Comparison of ENCODE assay signal across 9 mouse cellular contexts in genomic region chr11:4076633-4077032, GRCm38 (mm10). TPM values are rescaled to one million over a fixed set of nuclear protein-coding genes. Genes with fewer than 3 reads are reported as not detected.
DNase-seq lines count a peak whose midpoint lies in the region; ATAC-seq and TF ChIP-seq lines count a peak whose summit lies in the region.
"Had no signal": no experiment of that assay in that cellular context is flagged by ENCODE, and none has a peak within 500 bp of the region (broad histone marks: within the 10 kb centered on the region; RNA-seq: fewer than 3 reads in every experiment).

No protein-coding gene starts in this region.

- H3K9me3 ChIP-seq in heart, embryonic 11.5 days (replicated peaks; ENCODE audit: control insufficient read depth, low read length) = no peaks in the 10 kb centered on the region
- H3K9me3 ChIP-seq in limb, embryonic 14.5 days (ENCODE audit: control insufficient read depth, low read length) = no peaks in the 10 kb centered on the region
- H3K9me3 ChIP-seq: heart, embryonic 13.5 days had no signal

- no peak overlapping the region for H3K4me2 ChIP-seq in heart, embryonic 11.5 days
- H3K4me2 ChIP-seq in limb, embryonic 14.5 days (replicated peaks; ENCODE audit: low read depth, low read length, severe bottlenecking) = no peak overlapping the region
- H3K4me2 ChIP-seq: heart, embryonic 13.5 days had no signal

- no peak overlapping the region for H3K27ac ChIP-seq in heart, embryonic 11.5 days (ENCODE audit: low read depth, low read length)
- H3K27ac ChIP-seq in limb, embryonic 14.5 days (replicated peaks; ENCODE audit: low read depth, low read length) = no peak overlapping the region
- H3K27ac ChIP-seq: heart, embryonic 13.5 days had no signal

- no peaks in the 10 kb centered on the region for H3K36me3 ChIP-seq in heart, embryonic 11.5 days (ENCODE audit: control insufficient read depth, insufficient read depth, low read length)
- no peaks in the 10 kb centered on the region for H3K36me3 ChIP-seq in limb, embryonic 14.5 days (ENCODE audit: control insufficient read depth, insufficient read depth, low read length)
- H3K36me3 ChIP-seq: heart, embryonic 13.5 days had no signal

- no peak for ATAC-seq in heart, embryonic 11.5 days (replicated peaks; ENCODE audit: insufficient number of reproducible peaks, low FRiP score, low TSS enrichment)
- no peak for ATAC-seq in limb, embryonic 14.5 days (ENCODE audit: low FRiP score, low read depth)

- no peak for TF ChIP-seq POLR2A in limb, embryonic 14.5 days (IDR thresholded peaks at IDR 0.05; ENCODE audit: borderline replicate concordance, extremely low read depth, insufficient read depth, insufficient read length)

- no peak overlapping the region for H3K9ac ChIP-seq in heart, embryonic 11.5 days (ENCODE audit: low read depth, low read length)
- H3K9ac ChIP-seq in limb, embryonic 14.5 days (ENCODE audit: low read depth, low read length, severe bottlenecking) = no peak overlapping the region
- H3K9ac ChIP-seq: heart, embryonic 13.5 days had no signal

- peak; percentile 79 for DNase-seq in heart, postnatal 4 days
- peak; percentile 61 for DNase-seq in 416B (ENCODE audit: low read depth)
- peak; percentile 70 for DNase-seq in adrenal gland, postnatal 25 days
- peak; percentile 71 for DNase-seq in limb, embryonic 14.5 days (ENCODE audit: low spot score)
- DNase-seq in cerebellum, adult 11 months = no peak
- DNase-seq in T-cell, adult 2 months (ENCODE audit: low spot score) = no peak
- no peak for DNase-seq in frontal cortex, adult 2 months (ENCODE audit: extremely low spot score in 1 of 2, low spot score in 1 of 2)

- H3K4me3 ChIP-seq in heart, embryonic 11.5 days (ENCODE audit: low read depth, low read length) = no peak overlapping the region
- H3K4me3 ChIP-seq in limb, embryonic 14.5 days (replicated peaks; ENCODE audit: low read length) = no peak overlapping the region
- H3K4me3 ChIP-seq: heart, embryonic 13.5 days had no signal

- H3K4me1 ChIP-seq in heart, embryonic 11.5 days (ENCODE audit: control insufficient read depth, insufficient read depth, low read length) = no peaks in the 10 kb centered on the region
- H3K4me1 ChIP-seq in limb, embryonic 14.5 days (ENCODE audit: control insufficient read depth, insufficient read depth, low read length) = no peaks in the 10 kb centered on the region
- H3K4me1 ChIP-seq: heart, embryonic 13.5 days had no signal

- WGBS in heart, embryonic 11.5 days (ENCODE audit: insufficient replicate concordance) = 13% methylated on average over 8 of the region's 8 CpGs
- WGBS in limb, embryonic 14.5 days = 12% methylated on average over 8 of the region's 8 CpGs

- no peaks in the 10 kb centered on the region; the same call in 1 of the 2 replicates for H3K27me3 ChIP-seq in heart, embryonic 11.5 days (ENCODE audit: control insufficient read depth, insufficient read depth, low read length)
- H3K27me3 ChIP-seq in limb, embryonic 14.5 days (ENCODE audit: control insufficient read depth, insufficient read depth, low read length) = no peaks in the 10 kb centered on the region

RNA-seq across cellular contexts. Expression of gene Sec14l3, which starts 12.0 kb away (rescaled TPM):
- not detected for total RNA-seq in heart, postnatal 4 days (2021)
- not detected in 2 replicates for polyA plus RNA-seq in heart, embryonic 11.5 days (2014; fragmentation: Nextera tagmentation; extraction: Ambion mirVana)
- not detected in 2 replicates for total RNA-seq in adrenal gland, postnatal 25 days (2021)
- not detected in 2 replicates for polyA plus RNA-seq in limb, embryonic 14.5 days (2012; rRNA removed)
- not detected in 2 replicates for polyA plus RNA-seq in limb, embryonic 14.5 days (2014; fragmentation: Nextera tagmentation; extraction: Ambion mirVana)
- polyA plus RNA-seq in frontal cortex, adult 2 months (2012; rRNA removed) = 0.40 and 2.2 TPM in 2 replicates
- polyA plus RNA-seq: heart, embryonic 13.5 days had no signal

RNA-seq across cellular contexts. Expression of gene Mtfp1, which starts 18.6 kb away (rescaled TPM):
- 10 to 100 TPM; 46.3 to 52.0 TPM for total RNA-seq in heart, postnatal 4 days (2021)
- 20.8 and 21.0 TPM in 2 replicates for polyA plus RNA-seq in heart, embryonic 11.5 days (2014; fragmentation: Nextera tagmentation; extraction: Ambion mirVana)
- total RNA-seq in adrenal gland, postnatal 25 days (2021) = 14.5 and 21.9 TPM in 2 replicates
- polyA plus RNA-seq in limb, embryonic 14.5 days (2012; rRNA removed) = 4.7 and 5.9 TPM in 2 replicates
- 5.3 and 5.9 TPM in 2 replicates for polyA plus RNA-seq in limb, embryonic 14.5 days (2014; fragmentation: Nextera tagmentation; extraction: Ambion mirVana)
- 112 and 119 TPM in 2 replicates for polyA plus RNA-seq in frontal cortex, adult 2 months (2012; rRNA removed)

RNA-seq across cellular contexts. Expression of gene Sec14l4, which starts 45.4 kb away (rescaled TPM):
- not detected for total RNA-seq in heart, postnatal 4 days (2021)
- not detected in 2 replicates for polyA plus RNA-seq in heart, embryonic 11.5 days (2014; fragmentation: Nextera tagmentation; extraction: Ambion mirVana)
- 5.8 and 7.7 TPM in 2 replicates for total RNA-seq in adrenal gland, postnatal 25 days (2021)
- polyA plus RNA-seq in limb, embryonic 14.5 days (2012; rRNA removed) = 0.11 and 0.13 TPM in 2 replicates
- polyA plus RNA-seq in limb, embryonic 14.5 days (2014; fragmentation: Nextera tagmentation; extraction: Ambion mirVana) = 0.14 and 0.32 TPM in 2 replicates
- 0.08 and 0.30 TPM in 2 replicates for polyA plus RNA-seq in frontal cortex, adult 2 months (2012; rRNA removed)
- polyA plus RNA-seq: heart, embryonic 13.5 days had no signal

RNA-seq across cellular contexts. Expression of gene Sec14l2, which starts 46.6 kb away (rescaled TPM):
- total RNA-seq in heart, postnatal 4 days (2021) = 1 to 10 TPM in 1 of 2 experiments, under 1 TPM in 1; 0.91 to 1.1 TPM
- polyA plus RNA-seq in heart, embryonic 11.5 days (2014; fragmentation: Nextera tagmentation; extraction: Ambion mirVana) = 0.93 and 1.1 TPM in 2 replicates
- 1.8 and 4.1 TPM in 2 replicates for total RNA-seq in adrenal gland, postnatal 25 days (2021)
- polyA plus RNA-seq in limb, embryonic 14.5 days (2012; rRNA removed) = 5.1 and 5.8 TPM in 2 replicates
- polyA plus RNA-seq in limb, embryonic 14.5 days (2014; fragmentation: Nextera tagmentation; extraction: Ambion mirVana) = 1.4 and 1.7 TPM in 2 replicates
- 41.8 and 43.0 TPM in 2 replicates for polyA plus RNA-seq in frontal cortex, adult 2 months (2012; rRNA removed)

RNA-seq across cellular contexts. Expression of gene Rnf215, which starts 58.4 kb away (rescaled TPM):
- 10 to 100 TPM; 17.5 to 18.3 TPM for total RNA-seq in heart, postnatal 4 days (2021)
- polyA plus RNA-seq in heart, embryonic 11.5 days (2014; fragmentation: Nextera tagmentation; extraction: Ambion mirVana) = 13.7 and 15.3 TPM in 2 replicates
- 26.1 and 31.6 TPM in 2 replicates for total RNA-seq in adrenal gland, postnatal 25 days (2021)
- 57.1 and 62.6 TPM in 2 replicates for polyA plus RNA-seq in limb, embryonic 14.5 days (2012; rRNA removed)
- 40.7 and 49.8 TPM in 2 replicates for polyA plus RNA-seq in limb, embryonic 14.5 days (2014; fragmentation: Nextera tagmentation; extraction: Ambion mirVana)
- 47.6 and 48.7 TPM in 2 replicates for polyA plus RNA-seq in frontal cortex, adult 2 months (2012; rRNA removed)

Comparison
In these comparisons a context has a peak if more than half of its experiments do, and no peak if none do; other contexts are left out.
1. DNase-seq: peak in heart, postnatal 4 days (single experiment), 416B (single experiment), adrenal gland, postnatal 25 days (single experiment) and limb, embryonic 14.5 days (single experiment); none in cerebellum, adult 11 months (single experiment), T-cell, adult 2 months (single experiment) and frontal cortex, adult 2 months (0 of 2).